Mouse (Mus musculus) adrenal gland (tissue): ENCODE measurements around the gene Thrb.

Source experiments
- intact Hi-C: fragments of 180-260 bp; cut with DNase I; formaldehyde crosslinking; loops from one replicate; pipeline ENCODE4 v1.15.1; 2025

The Thrb gene

DNA sequence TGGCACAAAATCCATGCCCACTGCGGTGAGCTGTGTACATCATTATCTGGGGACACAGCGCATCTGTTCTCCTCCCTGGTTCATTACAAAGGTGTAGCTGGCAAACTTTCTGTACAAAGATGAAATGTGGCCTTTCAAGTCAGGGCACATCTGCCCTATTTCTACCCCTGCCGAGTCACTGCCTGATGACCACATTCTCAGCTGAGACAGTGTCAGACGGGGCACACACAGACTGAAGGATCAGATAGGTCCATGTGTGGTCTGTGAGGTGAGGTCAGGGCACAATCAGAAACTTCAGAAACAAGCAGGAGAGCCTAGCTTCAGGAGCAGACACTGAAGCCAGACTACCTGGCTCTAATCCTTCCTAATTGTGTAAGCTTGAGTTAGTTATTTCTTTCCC, 360.1 kb downstream of the Thrb start:
- intact Hi-C loops: no loop called here

DNA sequence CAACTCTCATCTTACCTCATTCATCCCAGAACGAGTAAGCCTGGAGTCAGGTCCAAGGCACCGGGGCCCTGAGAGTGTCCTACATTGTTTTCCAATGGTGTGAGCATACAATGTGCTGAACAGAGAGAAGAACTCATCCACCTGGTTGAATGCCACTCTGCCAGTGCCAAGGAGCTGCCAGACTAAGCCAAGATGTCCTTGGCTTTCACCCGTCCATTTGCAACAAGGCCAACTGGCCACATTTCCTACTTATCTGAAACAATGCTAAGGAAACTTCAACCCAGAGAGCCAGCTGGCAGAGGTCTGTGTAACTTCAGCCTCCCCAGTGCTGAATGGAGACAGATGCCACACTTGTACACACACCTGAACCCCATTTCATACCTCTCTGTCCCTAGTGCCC, 360.6 kb downstream of the Thrb start:
- intact Hi-C loops: no loop called here

- intact Hi-C loops: no loop called here
These were observed 361.7 kb downstream of the Thrb start for GRCm38 (mm10) chr14:18021726-18022125.

DNA sequence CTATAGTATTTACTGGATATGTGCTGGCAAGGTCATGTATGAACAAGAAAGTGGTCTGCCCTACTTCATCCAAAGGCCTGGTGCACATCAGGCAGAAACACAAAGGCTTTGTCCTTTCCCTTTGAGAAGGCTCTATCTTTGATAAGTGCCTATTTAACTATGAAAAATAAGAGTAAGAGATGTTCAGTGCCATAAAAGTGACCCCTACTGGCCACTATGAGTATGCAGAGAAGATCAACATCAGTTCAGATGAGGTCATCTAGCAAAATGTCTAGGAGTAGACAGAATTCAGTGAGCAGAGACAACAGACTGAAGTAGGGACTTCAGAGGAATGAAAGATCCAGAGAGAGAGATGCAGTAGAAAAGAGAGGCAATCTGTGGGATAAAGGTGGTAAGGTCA, 362.3 kb downstream of the Thrb start:
- intact Hi-C loops: no loop called here

DNA sequence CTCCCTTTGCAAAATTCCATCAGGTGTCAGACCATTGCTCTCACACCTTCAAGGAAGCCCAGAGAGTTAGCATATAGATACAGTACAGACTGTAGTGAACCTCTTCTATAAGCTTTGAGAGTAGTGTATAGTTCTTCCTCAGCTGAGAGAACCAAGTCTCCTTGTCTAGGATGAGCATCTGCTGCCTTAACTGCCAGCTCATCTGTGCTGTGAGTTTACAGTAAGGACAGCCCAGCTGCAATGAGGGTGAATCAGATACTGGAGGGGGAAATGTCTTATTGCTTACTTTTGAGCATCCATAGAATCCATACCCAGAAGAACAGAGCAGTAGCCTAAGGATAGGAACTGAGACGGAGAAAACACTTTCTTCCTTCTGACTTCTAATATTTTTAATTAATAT, 367.8 kb downstream of the Thrb start:
- intact Hi-C loops: no loop called here

- intact Hi-C loops: no loop called here
These were observed 369.3 kb downstream of the Thrb start for GRCm38 (mm10) chr14:18029181-18029932.

DNA sequence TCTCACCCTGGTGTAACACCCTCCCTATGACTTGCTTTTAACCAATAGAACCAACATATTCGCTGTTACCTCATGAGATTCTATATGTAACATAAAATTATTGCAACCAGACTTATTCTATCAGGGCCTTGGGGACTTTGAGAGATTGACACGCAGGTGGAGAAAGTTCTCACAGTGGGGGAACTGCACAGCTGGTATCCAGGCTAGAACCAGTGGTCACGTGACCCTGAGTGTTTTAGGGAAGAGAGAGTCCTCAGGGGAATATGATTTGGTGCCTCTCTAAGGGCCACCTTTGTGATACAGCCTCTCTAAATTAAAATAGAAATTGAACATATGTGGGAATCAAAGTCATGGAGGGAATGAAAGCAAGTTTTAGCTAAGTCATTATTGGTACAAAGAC, 371.9 kb downstream of the Thrb start:
- intact Hi-C loops: no loop called here

GRCm38 (mm10) chr14:18036573-18036972, 376.5 kb downstream of the Thrb start:
- intact Hi-C loops: no loop called here

- intact Hi-C loops: no loop called here
These were observed 402.2 kb downstream of the Thrb start for GRCm38 (mm10) chr14:18062082-18062772.
